Mouse (Mus musculus) adrenal gland, postnatal 14 days (tissue): ENCODE results near the gene Fbxo34. TPM values are rescaled to one million over a fixed set of nuclear protein-coding genes. Genes with fewer than 3 reads are reported as not detected.
"Not testable (repeated sequence)": the region's sequence is repeated elsewhere in the genome, so short reads cannot be mapped to it uniquely, and the experiment has no call there.

ENCODE experiments used
- DNase-seq: peaks from one replicate; pipeline ENCODE4 v3.0.0; 2021; ENCODE audit warnings: mixed read lengths
- total RNA-seq: library from RNA; stranded (reverse); gene quantifications from 2 replicates; pipeline ENCODE4 v1.2.3, GENCODE M21; 2021

Gene Fbxo34
- total RNA-seq, 1 experiment from 2014 or later, result 27.8 TPM

DNA sequence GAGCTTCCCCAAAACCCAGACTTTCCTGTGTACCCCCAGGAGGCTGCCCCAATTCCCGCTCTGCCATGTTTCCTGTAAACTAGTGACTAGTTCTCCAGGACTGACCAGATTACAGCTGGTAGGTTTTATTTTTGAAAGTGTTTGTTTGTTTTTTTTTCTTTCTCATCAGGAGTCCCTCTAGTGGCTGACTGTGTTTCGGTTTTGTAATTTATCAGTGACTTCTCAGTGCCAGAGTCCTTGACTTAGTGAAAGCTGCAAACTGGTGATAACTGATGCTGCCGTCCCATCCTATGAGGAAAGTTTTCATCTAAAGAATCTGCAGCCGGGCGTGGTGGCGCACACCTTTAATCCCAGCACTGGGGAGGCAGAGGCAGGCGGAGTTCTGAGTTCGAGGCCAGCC, 65.4 kb downstream of the Fbxo34 start:
- DNase-seq, result peak; percentile 24

DNA sequence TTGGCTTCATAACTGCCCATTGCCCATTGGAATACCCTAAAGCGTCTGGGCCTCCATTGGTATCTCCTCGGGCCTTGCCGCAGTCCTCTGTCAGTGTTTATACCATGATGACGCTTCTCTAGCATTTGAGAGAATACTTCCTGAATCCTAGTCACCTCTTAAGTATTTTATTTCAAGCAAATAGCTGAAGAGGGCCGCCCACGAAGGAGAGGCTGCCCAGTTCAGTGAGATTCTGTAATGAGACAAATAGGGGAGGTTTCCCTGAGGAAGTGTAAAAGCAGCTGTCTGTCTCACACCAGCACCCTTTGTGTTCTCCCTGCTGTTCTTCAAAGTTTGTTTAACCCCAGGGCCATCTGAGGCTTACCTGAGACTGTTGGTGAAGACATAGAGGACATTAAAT, 66.5 kb downstream of the Fbxo34 start:
- DNase-seq, result no peak

DNA sequence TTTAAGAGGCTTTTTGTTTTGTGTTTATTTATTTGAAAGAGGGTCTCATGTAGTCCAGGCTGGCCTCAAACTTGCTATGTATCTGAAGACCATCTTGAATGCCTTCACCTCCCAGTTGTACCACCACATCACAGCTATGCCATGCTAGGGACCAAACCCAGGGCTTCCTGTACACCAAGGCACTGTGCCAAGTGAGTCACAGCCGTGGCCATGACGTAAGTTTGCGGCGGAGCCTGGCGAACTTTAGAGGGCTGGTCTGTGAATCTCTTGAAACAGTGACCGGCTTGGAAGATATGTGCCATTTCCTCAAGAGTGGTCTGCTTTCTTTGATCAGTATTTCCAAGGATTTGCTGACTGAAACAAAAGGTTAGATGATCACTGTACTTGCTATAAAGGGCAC, 68.4 kb downstream of the Fbxo34 start:
- DNase-seq, result peak; percentile 83

DNA sequence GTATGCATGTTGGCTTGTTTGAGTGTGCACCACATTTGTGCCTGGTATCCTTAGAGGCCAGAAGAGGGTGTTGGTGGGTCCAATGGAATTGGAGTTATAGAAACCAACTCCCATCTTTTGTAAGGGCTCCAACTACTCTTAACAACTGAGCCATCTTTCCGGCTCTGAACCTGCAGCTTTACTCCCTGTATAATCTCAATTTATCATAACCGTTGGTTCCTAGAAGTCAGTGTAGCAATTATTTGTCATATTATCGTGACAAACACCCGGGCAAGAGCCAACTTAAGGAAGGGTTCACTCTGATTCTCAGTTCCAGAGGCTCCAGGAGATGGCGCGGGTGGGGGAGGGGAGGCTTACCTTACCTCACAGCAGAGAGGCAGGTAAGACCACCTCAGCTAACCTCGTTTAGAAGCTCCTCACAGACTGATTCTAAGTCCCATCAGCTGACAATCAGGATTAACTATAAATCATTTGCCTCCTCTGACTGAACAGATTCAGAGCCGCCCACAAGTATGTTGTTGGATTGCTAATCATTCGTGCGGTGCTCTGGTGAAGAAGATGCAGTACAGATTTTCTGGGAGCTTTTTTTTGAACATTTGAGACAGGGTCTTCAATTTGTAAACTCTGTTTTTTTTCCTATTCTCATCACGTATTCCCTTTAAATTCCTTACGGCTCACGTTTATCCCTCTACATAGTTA, 70.7 kb downstream of the Fbxo34 start:
- DNase-seq, result no peak

DNA sequence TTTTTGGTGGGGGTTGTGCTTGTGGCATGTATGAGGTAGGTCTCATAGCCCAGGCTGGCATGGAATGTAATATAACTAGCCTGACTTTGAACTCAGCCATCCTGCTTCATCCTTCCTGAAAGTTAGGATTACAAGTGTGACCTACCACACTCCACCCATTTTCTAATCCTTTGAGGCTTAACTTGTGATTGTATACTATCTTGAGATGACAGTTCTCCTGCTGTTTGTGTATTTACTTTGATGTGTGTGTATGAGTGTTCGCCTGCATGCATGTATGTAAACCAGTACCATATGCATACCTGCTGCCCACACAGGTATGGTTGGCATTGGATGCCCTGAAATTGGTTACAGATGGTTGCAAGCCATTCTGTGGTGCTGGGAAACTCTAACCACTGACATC, 71.4 kb downstream of the Fbxo34 start:
- DNase-seq, result no peak

DNA sequence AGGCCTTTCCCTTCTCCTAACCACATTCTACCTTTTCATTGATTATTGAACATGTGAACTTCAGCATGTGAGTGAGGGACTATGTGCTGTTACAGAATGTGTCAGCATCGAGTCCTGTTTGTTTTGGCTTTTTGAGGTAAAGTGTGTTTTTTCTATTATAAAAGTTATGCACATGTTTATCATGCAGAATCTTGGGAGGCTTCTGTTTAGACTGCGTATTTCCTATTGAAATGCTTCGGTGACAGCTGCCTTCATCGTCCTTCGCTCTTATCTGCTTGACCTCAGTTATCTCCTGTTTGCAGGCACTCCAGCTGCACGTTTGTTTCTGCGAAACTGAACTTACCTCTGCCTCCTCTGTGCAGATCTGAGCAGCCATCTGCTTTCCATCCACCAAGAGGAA, 72.1 kb downstream of the Fbxo34 start:
- no peak for DNase-seq

DNA sequence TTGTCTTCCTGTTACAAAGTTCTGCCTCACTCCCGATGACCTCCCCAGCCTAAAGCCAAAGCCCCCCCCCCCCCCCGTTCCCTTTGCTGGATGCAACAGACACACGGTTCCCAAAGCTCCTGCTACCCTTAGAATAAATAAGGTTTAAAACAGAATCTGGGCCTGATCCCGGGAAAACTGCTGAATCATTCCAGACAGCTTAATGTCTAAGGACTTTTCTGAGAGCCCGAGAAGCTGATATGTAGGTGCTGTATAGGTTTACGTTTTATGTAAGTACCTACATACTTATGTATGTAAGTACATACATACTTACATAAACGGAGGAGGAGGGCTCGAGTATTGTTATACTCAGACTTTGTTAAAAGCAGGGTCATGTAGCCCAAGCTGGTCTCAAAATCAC, 75.2 kb downstream of the Fbxo34 start:
- no peak for DNase-seq

DNA sequence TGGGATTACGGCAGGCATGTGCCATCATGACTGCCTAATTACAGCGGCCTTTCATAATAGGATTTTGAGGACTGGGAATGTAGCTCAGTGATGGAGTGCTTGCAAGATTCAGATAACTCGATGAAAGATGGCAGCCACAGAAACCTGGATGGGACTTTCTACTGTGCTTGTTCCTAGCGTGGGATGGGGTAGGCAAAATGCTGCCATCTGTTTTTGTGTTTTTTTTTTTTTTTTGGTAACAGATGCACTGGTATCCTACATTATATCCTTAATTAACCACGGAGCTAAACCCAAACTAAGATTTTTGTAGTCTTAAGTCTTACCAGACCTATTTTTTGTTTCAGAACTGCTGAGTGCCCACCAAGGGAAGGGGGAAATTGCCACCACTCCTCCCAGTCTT, 75.6 kb downstream of the Fbxo34 start:
- no peak for DNase-seq

DNA sequence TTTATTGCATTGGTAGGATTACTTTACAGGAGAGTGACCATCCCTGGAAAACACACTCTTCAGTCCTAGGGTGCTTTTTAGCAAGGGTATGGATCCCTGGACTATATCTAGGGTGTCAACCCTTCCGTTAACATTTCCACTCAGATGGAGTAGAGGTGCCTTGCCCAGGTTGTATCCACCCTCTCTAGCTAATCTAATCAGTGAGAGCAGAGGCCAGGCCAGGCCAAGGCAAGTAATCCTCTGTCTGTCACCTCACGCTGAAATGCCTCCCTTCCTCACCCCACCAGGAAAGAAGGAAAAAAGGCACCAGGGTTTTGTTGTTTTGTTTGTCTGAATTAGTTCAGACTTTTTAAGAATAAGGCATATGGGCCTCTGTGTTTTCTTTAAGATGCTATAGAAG, 77.6 kb downstream of the Fbxo34 start:
- DNase-seq, result no peak

DNA sequence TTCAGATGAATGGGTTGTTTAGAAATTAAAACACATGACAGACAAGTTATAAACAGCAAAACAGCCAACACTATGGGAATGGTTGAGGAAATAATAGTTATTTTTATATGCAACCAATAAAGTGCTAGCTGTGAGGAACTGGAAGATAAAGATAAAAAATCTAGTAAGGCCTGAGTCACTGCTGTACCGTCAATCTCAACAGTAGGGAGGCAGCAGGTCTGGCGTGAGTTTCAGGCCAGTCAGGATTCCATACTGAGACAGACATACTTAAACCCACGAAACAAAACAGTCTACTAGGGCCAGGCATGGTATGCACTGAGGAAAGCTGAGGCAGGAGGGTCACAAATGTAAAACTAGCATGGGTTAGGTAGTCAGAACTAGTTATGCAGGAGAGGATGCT, 78.1 kb downstream of the Fbxo34 start:
- DNase-seq, result no peak

DNA sequence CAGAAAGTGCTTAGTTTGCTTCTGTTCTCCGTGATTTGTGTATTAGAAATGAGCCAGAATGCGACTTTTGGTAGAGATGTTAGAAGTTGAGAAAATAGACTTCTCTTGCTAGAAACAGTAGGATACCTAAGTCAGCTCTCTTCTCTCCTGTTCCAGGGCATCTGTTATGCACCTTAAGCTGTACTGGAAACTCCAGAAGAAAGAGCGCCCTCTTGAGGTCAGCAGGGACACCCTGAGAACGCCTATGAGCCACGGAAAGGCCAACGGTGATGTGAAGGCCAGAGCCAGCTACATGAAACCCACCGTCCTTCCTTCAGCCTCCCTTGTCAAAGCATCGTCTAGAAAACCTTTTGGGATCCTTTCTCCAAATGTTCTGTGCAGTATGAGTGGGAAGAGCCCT, 78.8 kb downstream of the Fbxo34 start:
- peak; percentile 82 for DNase-seq

DNA sequence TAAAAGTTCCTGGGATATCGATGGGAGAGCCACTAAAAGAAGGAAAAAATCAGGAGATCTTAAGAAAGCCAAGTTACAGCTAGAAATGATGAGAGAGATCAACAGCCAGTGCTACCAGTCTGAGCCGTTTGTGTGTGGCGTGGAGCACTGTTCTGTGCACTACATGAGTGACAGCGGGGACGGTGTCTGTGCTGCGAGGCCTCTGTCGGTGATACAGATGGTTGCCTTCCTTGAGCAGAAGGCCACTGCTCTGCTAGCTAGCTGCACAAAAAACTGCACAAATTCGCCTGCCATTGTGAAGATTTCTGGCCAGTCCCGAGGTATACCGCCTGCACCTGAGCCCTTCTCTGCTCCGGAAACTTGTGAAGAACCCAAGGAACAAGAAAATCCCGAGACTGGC, 79.4 kb downstream of the Fbxo34 start:
- DNase-seq, result not testable (repeated sequence)

DNA sequence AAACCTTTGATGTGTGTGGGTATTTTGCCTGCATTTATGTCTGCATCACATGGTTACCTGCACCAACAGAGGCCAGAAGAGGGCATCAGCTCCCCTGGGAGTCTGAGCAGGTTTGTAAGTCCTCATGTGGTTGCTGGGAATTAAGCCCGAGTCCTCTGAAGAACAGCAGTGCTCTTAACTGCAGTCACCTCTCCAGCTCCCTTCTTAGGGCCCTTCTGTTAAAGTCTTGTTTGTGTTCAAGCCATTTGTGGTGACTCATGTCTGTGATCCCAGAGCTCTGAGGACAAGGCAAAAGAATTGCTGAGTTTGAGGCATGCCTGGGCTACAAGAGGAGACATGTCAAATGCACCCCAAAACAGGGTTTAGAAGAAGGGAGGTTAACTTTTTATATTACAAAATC, 82.3 kb downstream of the Fbxo34 start:
- no peak for DNase-seq

DNA sequence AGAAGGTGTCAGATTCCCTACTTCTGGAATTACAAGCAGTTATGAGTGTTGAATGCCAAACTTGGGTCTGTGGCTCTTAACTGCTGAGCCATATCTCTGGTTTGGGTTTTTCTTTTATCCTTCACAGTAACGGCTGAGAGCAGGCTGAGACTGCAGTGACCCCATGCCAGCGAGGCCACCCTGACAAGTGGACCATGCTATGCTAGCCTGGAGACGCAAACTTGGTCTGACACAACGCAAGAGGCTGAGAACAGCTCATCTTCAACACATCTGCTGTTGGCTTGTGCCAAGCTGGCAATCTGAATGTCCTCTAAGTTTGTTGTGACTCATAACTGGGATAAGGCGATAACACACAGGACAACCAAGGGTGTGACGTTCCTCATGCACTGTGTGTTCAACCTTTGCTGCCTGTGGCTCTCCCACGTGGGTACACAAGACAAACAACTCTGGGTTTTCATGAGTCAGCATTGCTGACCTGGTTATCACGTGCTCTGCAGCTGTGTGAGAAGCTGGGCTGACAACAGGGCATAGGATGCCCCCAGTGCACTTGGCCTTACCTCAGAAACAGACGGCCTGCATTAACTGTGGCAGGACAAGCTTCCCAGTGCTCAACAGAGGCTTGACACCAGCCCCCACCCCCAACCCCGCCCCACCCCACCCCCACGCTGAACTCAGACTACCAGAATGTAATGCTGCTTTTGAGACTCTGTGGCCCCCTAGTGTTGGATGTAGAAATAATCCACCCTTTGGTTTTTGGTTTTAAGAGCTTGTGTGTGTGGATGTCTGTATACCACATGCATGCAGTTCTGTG, 83.3 kb downstream of the Fbxo34 start:
- DNase-seq, result peak; percentile 75

DNA sequence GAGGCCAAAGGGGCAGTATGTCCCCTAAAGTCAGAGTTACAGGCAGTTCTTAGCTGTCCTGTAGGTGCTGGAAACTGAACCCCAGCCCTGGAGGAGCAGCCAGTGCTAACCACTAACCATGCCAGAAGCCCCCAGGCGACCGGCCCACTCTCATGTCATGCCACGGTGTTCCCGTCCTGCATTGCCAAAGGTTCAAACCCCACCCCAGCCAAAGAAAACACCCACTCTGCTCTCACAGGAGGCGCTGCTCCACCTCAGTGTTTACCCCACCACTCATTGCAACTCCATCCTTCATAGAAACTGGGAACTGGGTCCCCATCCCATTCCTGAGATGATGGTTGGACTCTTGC, 83.9 kb downstream of the Fbxo34 start:
- no peak for DNase-seq

DNA sequence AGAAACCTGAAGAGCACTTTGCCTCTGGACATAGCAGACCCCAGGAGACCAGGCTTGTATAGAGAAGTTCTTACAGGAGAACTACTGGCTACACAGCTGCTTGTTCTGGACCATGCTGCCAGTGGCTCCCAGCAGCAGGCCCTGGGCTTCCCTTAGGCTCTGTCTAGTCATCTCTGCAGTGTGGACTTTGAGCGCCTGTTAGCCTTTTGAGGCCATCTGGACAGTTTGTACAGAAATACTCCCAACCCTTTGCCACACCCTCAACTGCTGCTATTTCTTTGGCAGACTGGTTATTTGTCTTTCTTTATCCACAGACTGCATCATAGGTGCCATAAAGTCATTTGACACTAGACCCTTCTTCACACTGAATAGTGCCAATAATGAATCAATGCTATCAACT, 84.9 kb downstream of the Fbxo34 start:
- no peak for DNase-seq

DNA sequence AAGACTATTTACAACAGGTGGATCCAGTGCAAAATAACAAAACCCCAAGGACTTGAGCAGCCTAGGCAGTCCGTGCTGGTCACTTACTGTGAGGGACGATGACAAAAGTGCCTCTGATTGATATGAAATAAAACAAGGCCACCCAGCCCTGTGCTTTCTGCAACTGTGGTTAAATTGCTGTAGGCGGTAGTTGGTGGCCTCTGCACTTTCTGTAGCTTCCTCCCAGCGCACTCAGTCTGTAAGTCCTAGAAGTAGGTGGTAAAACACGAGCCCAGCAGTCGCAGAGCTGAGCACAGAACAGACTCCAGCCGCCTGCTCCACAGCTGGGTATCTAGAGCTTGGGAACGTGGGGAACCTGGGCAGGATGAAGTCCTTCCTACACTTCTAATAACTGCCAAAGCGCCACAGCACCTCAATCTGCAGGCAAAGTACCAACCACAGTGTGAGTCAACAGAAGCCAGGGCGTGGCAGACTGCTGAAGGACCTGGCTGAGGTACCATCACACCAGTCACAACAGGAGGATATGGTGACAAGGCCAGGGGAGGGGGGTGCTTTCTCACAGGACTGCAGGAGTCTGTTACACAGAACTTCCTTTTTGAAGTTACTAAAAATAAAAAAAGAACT, 91.2 kb downstream of the Fbxo34 start:
- DNase-seq, result peak; percentile 21

DNA sequence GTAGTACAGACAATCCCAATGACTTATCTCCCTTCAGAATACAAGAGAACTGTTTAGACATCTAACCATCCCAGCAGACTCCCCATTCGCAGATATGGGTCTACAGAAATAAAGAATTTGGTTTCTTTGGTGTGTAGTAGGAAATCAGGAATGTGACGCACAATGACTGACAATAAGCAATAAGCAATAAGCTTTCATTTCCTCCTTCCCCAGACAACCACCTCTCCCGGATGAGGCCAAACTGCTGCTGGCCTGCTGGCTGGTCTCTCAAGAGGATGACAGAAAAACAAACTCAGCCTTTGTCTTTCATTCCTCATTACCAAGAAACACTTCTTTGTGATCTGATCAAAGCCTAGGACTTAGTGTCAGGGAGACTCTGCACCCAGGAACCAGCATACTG, 92.1 kb downstream of the Fbxo34 start:
- no peak for DNase-seq

DNA sequence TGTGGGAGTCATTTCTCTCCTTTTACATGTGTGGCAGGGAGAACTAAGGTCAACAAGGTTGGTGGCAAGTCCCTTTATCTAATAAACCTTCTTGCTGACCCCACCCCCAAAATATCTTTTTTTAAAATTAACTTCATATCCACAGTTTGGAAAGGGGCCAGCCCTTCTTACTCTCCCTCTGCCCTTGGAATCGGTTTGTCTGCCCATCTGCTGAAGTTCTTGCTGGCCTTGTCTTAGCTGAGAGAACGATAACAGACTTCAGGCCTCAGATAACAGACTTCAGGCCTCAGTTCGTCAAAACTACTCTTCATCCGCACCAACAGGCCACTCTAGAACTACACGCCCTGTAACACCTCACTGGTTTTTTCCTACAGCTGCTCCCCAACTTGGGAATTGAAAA, 94.1 kb downstream of the Fbxo34 start:
- no peak for DNase-seq

DNA sequence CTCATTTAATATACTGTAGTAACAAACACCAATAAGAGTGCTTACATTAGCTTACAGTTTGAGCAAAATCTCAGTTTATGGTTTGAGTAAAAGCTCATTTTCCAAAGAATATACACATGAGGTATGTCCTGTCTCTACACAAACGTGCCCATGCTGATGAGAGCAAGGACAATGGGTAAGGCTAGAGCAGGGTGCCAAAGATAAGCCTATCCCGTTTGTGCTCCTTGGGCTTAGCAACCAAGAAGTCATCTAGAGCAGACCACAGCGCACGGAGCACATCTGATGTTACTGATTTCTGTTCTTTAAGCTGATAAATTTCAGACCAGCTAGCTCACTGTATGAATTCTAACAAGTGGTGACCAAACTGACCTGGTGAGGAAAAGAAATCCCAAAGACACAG, 94.7 kb downstream of the Fbxo34 start:
- no peak for DNase-seq

DNA sequence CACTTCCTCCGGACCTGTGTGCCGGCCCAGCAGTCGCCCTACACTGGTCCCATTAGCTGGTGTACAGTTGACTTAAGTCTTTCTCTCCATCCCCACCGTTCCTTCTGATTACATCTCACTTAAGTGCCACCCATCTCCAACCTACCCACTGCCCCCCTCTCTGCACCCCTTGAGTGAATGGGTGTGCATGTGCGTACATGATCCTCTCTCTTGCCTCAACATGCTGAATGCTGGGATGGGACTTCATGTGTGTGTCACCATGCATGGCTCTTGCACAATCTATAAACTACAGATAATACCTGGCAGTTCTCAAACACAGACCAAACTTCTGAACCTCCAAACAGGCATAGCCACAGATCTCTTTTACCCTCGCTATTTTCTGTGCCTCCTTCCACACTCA, 101.4 kb downstream of the Fbxo34 start:
- DNase-seq, result no peak

DNA sequence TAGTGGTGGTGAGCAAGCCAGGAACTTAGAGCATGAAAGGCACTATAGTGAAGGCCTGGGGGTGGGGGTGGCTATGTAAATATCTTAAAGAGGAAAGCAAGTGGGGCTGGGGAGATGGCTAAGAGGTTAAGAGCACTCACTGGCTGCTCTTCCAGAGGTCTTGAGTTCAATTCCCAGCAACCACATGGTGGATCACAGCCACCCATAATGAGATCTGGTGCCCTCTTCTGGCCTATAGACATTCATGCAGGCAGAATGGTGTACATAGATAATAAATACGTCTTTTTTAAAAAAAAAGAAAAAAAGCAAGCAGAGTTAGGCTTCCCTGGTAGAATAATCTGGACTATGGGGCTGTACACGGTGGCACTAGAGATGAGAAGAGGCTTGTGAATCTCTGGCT, 103.2 kb downstream of the Fbxo34 start:
- DNase-seq, result no peak

DNA sequence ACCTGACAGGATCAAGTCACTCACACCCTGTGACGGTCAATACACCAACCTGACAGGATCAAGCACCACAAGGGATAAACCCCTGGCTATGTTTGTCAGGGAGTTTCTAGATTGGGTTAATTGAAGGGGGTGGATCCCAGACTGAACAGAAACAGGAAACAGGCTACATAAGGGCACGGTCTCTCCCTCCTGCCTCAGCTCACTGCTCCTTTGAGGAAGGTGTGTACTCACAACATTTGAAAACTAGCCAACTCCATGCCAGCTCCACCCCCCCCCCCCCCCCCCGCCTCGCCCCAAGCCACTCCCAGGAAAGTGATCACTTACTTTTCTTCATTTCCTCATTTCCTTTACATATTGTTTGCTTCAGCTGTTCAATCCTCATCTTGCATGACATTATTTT, 104.0 kb downstream of the Fbxo34 start:
- DNase-seq, result no peak

DNA sequence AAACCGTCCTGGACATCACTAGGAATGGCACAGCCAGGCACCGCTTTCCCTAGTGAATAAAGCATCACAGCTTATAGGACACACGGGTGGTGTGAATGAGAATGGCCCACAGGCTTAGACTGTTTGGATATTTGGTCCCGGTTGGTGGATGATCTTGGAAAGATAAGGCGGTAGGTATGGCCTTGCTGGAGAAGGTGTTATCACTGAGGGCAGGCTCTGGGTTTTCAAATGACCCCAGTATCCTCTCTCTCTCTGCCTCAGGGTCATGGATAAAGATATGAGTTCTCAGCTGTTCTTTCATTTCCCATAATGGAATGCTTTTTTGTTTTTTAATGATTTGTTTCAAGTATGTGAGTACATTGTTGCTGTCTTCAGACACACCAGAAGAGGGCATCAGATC, 105.0 kb downstream of the Fbxo34 start:
- no peak for DNase-seq
